Mouse (Mus musculus) embryonic facial prominence, embryonic 15.5 days (tissue): Measurements from ENCODE around the gene Ces3a. TPM values are rescaled to one million over a fixed set of nuclear protein-coding genes. Genes with fewer than 3 reads are reported as not detected.
"Not testable (repeated sequence)": the region's sequence is repeated elsewhere in the genome, so short reads cannot be mapped to it uniquely, and the experiment has no call there.

Experiments used
- ATAC-seq: fragments of 200-750 bp; cut with Nextera tagmentation; 2 replicates; pipeline ENCODE4 v1.8.0; 2017; ENCODE audit warnings: low read depth, moderate TSS enrichment; ENCODE audit not compliant: insufficient number of reproducible peaks, low FRiP score, low TSS enrichment
- H3K27ac ChIP-seq: fragments of 300-500 bp; sonication (generic); replicated peaks from 2 replicates; pipeline ENCODE4 v1.5.1; 2015; ENCODE audit warnings: mild to moderate bottlenecking, inconsistent platforms
- H3K27me3 ChIP-seq: fragments of 300-500 bp; sonication (generic); 2 replicates; pipeline ENCODE4 v1.6.1; 2015; ENCODE audit warnings: inconsistent platforms
- H3K36me3 ChIP-seq: fragments of 300-500 bp; sonication (generic); 2 replicates; pipeline ENCODE4 v1.6.1; 2015; ENCODE audit warnings: mild to moderate bottlenecking, inconsistent platforms
- H3K4me1 ChIP-seq: fragments of 300-500 bp; sonication (generic); 2 replicates; pipeline ENCODE4 v1.6.1; 2015; ENCODE audit warnings: inconsistent platforms
- H3K4me2 ChIP-seq: fragments of 300-500 bp; sonication (generic); replicated peaks from 2 replicates; pipeline ENCODE4 v1.6.1; 2015; ENCODE audit warnings: mild to moderate bottlenecking, inconsistent platforms
- H3K4me3 ChIP-seq: fragments of 300-500 bp; sonication (generic); replicated peaks from 2 replicates; pipeline ENCODE4 v1.5.1; 2015; ENCODE audit warnings: mild to moderate bottlenecking, inconsistent platforms
- H3K9ac ChIP-seq: fragments of 300-500 bp; sonication (generic); 2 replicates; pipeline ENCODE4 v1.6.1; 2015; ENCODE audit warnings: inconsistent platforms
- H3K9me3 ChIP-seq: fragments of 300-500 bp; sonication (generic); replicated peaks from 2 replicates; pipeline ENCODE4 v1.6.1; 2016; ENCODE audit warnings: inconsistent platforms
- WGBS: fragments of 180-500 bp; shearing (Covaris S2); methylation state at CpG from one replicate; pipeline ENCODE4 v1.1.7; 2015; 5-methylcytosine and 5-hydroxymethylcytosine counted together
- polyA plus RNA-seq: library from polyadenylated mRNA; unstranded; fragments of >200 nt; fragmentation: Nextera tagmentation; extraction: Ambion mirVana; gene quantifications from 2 replicates; pipeline ENCODE4 v1.2.1, GENCODE M21; 2015

Gene Ces3a
- polyA plus RNA-seq, 1 experiment from 2014 or later: not detected

- 74% methylated on average over 4 of the region's 4 CpGs for WGBS
Observed at GRCm38 (mm10) chr8:105102101-105102785, 53.8 kb downstream of the Ces3a start.

GRCm38 (mm10) chr8:105103701-105104100, 55.3 kb downstream of the Ces3a start:
- not testable (repeated sequence) for H3K4me3 ChIP-seq, H3K4me1 ChIP-seq, H3K9ac ChIP-seq, H3K27me3 ChIP-seq, H3K4me2 ChIP-seq, H3K36me3 ChIP-seq, H3K9me3 ChIP-seq, ATAC-seq, H3K27ac ChIP-seq
- WGBS: 82% methylated on average over 5 of the region's 5 CpGs

More at GRCm38 (mm10) chr8:105102101-105102785, 53.8 kb downstream of the Ces3a start:
- not testable (repeated sequence) for H3K27me3 ChIP-seq, H3K4me3 ChIP-seq, H3K9ac ChIP-seq, H3K4me1 ChIP-seq, H3K36me3 ChIP-seq, H3K9me3 ChIP-seq, H3K4me2 ChIP-seq, ATAC-seq, H3K27ac ChIP-seq

DNA sequence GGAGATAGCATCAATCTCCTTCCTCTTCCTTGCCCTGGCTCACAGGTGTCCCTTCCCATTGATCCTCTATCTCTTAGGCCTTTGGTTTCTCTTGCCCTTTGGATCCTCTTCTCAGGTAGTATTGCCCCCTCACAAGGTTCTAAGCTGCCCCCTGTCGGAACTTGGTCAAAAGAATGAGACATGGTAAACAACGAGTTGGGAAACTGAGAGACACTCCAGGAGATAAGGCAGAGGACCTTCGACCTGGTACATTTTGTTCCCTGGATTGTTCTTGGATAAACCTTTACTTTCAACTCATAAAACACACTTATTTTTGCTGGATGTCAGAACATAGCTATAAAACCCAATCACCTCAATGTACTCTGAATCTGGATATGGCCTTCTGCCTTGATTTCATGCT, 55.8 kb downstream of the Ces3a start:
- ATAC-seq: no peak
- 84% methylated on average over 3 of the region's 3 CpGs for WGBS
- no peak overlapping the region for H3K27ac ChIP-seq

More for the DNA sequence above, 55.8 kb downstream of the Ces3a start:
- Histone ChIP-seq H3K36me3 (no peaks in the 10 kb centered on the region), H3K4me3 (no peak overlapping the region), H3K27me3 (no peaks in the 10 kb centered on the region), H3K4me2 (no peak overlapping the region), H3K9ac (no peak overlapping the region), H3K4me1 (no peaks in the 10 kb centered on the region), H3K9me3 (no peaks in the 10 kb centered on the region)

Other genes with a start within 250 kb of the Ces3a start
- 0.11 and 0.24 TPM in 2 replicates for gene Ces2b, start 217.0 kb upstream of the Ces3a start, polyA plus RNA-seq
- not detected in 2 replicates for gene Ces2c, start 201.5 kb upstream of the Ces3a start, polyA plus RNA-seq
- gene Ces2e, start 122.3 kb upstream of the Ces3a start, polyA plus RNA-seq: 0.42 and 0.49 TPM in 2 replicates
- 0.50 and 0.51 TPM in 2 replicates for gene Ces2f, start 101.2 kb upstream of the Ces3a start, polyA plus RNA-seq
- gene Ces2g, start 86.9 kb upstream of the Ces3a start, polyA plus RNA-seq: 9.7 and 10.4 TPM in 2 replicates
- gene Ces2h, start 47.7 kb upstream of the Ces3a start, polyA plus RNA-seq: not detected in 2 replicates
- gene Ces3b, start 35.2 kb downstream of the Ces3a start, polyA plus RNA-seq: not detected in 2 replicates
- not detected in 2 replicates for gene Ces4a, start 83.2 kb downstream of the Ces3a start, polyA plus RNA-seq
- gene Cbfb, start 122.1 kb downstream of the Ces3a start, polyA plus RNA-seq: 79.1 and 81.6 TPM in 2 replicates
- gene D230025D16Rik, start 176.5 kb downstream of the Ces3a start, polyA plus RNA-seq: 24.9 and 26.1 TPM in 2 replicates
- gene B3gnt9, start 206.6 kb downstream of the Ces3a start, polyA plus RNA-seq: 45.5 and 49.2 TPM in 2 replicates
- 27.4 and 28.8 TPM in 2 replicates for gene Tradd, start 216.0 kb downstream of the Ces3a start, polyA plus RNA-seq
- 3.3 and 4.0 TPM in 2 replicates for gene Fbxl8, start 216.0 kb downstream of the Ces3a start, polyA plus RNA-seq
- gene Hsf4, start 221.2 kb downstream of the Ces3a start, polyA plus RNA-seq: 0.13 and 0.33 TPM in 2 replicates
- gene Nol3, start 227.5 kb downstream of the Ces3a start, polyA plus RNA-seq: 3.6 and 4.4 TPM in 2 replicates
- 12.1 and 14.5 TPM in 2 replicates for gene 4931428F04Rik, start 241.3 kb downstream of the Ces3a start, polyA plus RNA-seq
- 10.2 and 11.0 TPM in 2 replicates for gene Exoc3l, start 247.5 kb downstream of the Ces3a start, polyA plus RNA-seq
- gene E2f4, start 249.1 kb downstream of the Ces3a start, polyA plus RNA-seq: 67.9 and 79.6 TPM in 2 replicates